Mouse (Mus musculus) stomach, embryonic 14.5 days (tissue): ENCODE data around the gene Gm5426. TPM values are rescaled to one million over a fixed set of nuclear protein-coding genes. Genes with fewer than 3 reads are reported as not detected.

ENCODE experiments used
- ATAC-seq: fragments of 200-750 bp; cut with Nextera tagmentation; 2 replicates; pipeline ENCODE4 v1.8.0; 2017; ENCODE audit warnings: low read depth, moderate TSS enrichment; ENCODE audit not compliant: insufficient number of reproducible peaks, insufficient read depth, low FRiP score
- H3K27ac ChIP-seq: fragments of 300-500 bp; sonication (generic); 2 replicates; pipeline ENCODE4 v1.5.1; 2014; ENCODE audit warnings: mild to moderate bottlenecking, low read length, moderate library complexity, mixed read lengths
- H3K27me3 ChIP-seq: fragments of 300-500 bp; sonication (generic); 2 replicates; pipeline ENCODE4 v1.6.1; 2014; ENCODE audit warnings: low read length, control low read depth, mixed read lengths; ENCODE audit not compliant: control insufficient read depth, insufficient read depth
- H3K36me3 ChIP-seq: fragments of 300-500 bp; sonication (generic); 2 replicates; pipeline ENCODE4 v1.6.1; 2014; ENCODE audit warnings: mild to moderate bottlenecking, control low read depth, low read length, moderate library complexity, mixed read lengths; ENCODE audit not compliant: control insufficient read depth, insufficient read depth
- H3K4me1 ChIP-seq: fragments of 300-500 bp; sonication (generic); 2 replicates; pipeline ENCODE4 v1.6.1; 2014; ENCODE audit warnings: low read length, control low read depth, mixed read lengths; ENCODE audit not compliant: control insufficient read depth, insufficient read depth
- H3K4me2 ChIP-seq: fragments of 300-500 bp; sonication (generic); replicated peaks from 2 replicates; pipeline ENCODE4 v1.6.1; 2014; ENCODE audit warnings: low read depth, low read length, control low read depth
- H3K4me3 ChIP-seq: fragments of 300-500 bp; sonication (generic); 2 replicates; pipeline ENCODE4 v1.5.1; 2014; ENCODE audit warnings: low read depth, low read length, control low read depth
- H3K9ac ChIP-seq: fragments of 300-500 bp; sonication (generic); replicated peaks from 2 replicates; pipeline ENCODE4 v1.6.1; 2014; ENCODE audit warnings: low read depth, mild to moderate bottlenecking, control low read depth, low read length, moderate library complexity, mixed read lengths
- H3K9me3 ChIP-seq: fragments of 300-500 bp; sonication (generic); 2 replicates; pipeline ENCODE4 v1.6.1; 2016; ENCODE audit warnings: low read depth, low read length, control low read depth; ENCODE audit not compliant: control insufficient read depth
- WGBS: fragments of 180-500 bp; shearing (Covaris S2); extraction: QIAGEN DNeasy Blood & Tissue Kit; methylation state at CpG from one replicate; pipeline ENCODE4 v1.1.7; 2014; 5-methylcytosine and 5-hydroxymethylcytosine counted together
- polyA plus RNA-seq: library from polyadenylated mRNA; unstranded; fragments of >200 nt; fragmentation: Nextera tagmentation; extraction: Ambion mirVana; gene quantifications from 2 replicates; pipeline ENCODE4 v1.2.1, GENCODE M21; 2014

The Gm5426 gene
- polyA plus RNA-seq, 1 experiment from 2014 or later: not detected

DNA sequence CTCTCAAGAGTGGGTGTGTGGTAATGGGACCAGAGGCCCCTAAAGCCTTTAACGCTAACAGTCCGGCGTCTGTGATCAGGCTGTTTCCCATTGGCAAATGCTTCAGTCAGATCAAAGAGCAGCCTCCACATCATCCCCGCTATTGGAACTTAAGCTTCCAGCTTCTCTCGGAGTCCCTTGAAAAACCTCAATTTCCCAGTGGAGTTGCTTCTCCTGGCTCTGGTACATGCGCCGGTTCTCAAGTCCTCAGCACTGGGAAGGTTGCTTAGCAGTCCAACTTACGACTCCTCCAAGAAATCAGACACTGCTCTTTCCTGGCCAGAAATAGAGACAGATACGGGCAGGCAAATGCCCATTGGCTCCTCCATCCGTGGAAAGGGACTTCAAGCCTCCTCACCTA is 37.4 kb downstream of the Gm5426 start:
- no peak for ATAC-seq
- WGBS: 83% methylated on average over 10 of the region's 10 CpGs

DNA sequence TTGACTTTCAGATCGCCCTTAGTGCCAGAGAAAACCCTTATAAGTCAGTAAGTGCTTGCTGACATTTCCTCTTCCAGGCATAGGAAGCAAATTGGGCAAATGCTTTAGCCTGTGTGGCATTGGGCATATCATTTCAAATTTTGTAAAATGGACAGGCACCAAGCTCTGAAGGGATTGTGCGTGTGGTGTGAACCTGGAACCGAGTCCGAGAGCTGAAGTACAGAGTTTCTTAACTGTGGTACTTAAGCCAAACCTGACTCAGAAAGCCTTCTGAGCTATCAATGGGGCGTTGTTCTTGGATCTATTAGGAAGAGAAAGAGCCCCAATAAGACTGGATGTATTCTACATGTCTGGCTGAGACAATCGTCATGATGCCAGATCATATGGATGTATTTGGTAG is 40.5 kb downstream of the Gm5426 start:
- ATAC-seq: no peak
- Histone ChIP-seq H3K9ac (no peak overlapping the region), H3K4me2 (no peak overlapping the region), H3K9me3 (no peaks in the 10 kb centered on the region), H3K4me3 (no peak overlapping the region), H3K36me3 (no peaks in the 10 kb centered on the region), H3K4me1 (no peaks in the 10 kb centered on the region), H3K27ac (no peak overlapping the region), H3K27me3 (no peaks in the 10 kb centered on the region)
- 91% methylated on average over 6 of the region's 6 CpGs for WGBS

More for the DNA sequence above, 37.4 kb downstream of the Gm5426 start:
- H3K27me3 ChIP-seq: no peaks in the 10 kb centered on the region
- H3K4me1 ChIP-seq: no peaks in the 10 kb centered on the region
- no peaks in the 10 kb centered on the region for H3K9me3 ChIP-seq
- H3K4me3 ChIP-seq: no peak overlapping the region
- H3K36me3 ChIP-seq: no peaks in the 10 kb centered on the region
- H3K27ac ChIP-seq: no peak overlapping the region
- H3K9ac ChIP-seq: no peak overlapping the region
- no peak overlapping the region for H3K4me2 ChIP-seq

DNA sequence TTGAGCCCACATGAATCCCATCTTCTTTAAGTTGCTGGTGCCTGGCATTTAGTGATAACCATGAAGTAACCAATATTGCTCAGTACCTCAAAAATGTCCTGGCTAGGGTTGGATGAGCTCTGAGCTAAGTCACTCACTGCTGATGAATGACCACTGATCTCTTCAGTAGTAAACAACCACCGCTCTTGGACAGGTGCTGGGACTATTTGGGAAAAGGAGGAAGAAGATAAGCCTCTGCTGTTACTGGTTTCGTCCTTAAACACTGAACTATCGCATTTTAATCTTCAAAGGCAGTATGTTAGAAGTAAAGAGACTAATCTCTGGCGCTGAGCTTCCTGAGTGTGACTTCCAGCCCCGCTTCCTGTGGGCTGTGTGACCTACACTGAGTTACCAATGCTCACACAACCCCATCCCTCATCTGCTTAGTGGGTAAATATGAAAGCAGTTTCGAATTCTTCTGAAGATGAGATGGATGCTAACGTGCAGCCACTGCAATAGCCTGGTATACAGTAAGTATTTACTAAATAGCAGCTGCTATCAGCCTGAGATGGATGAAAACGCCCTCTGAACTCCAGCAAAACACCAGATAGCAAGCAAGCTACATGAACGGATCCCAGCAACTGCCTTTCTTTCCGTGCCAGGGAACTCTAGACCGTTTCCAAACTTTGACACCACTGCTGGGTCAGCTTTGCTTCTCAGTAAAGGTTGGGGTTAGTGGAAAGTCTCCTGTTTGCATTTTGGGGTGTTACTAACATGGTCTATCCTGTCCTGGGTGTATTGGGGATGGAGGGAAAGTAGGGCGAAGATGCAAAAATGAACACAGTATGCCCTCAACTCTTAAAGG is 44.4 kb downstream of the Gm5426 start:
- no peaks in the 10 kb centered on the region for H3K27me3 ChIP-seq
- H3K4me2 ChIP-seq: no peak overlapping the region
- no peaks in the 10 kb centered on the region for H3K36me3 ChIP-seq
- no peak overlapping the region for H3K9ac ChIP-seq
- no peaks in the 10 kb centered on the region for H3K9me3 ChIP-seq
- no peak overlapping the region for H3K27ac ChIP-seq
- 68% methylated on average over 12 of the region's 12 CpGs for WGBS
- no peaks in the 10 kb centered on the region for H3K4me1 ChIP-seq
- no peak for ATAC-seq
- no peak overlapping the region for H3K4me3 ChIP-seq

DNA sequence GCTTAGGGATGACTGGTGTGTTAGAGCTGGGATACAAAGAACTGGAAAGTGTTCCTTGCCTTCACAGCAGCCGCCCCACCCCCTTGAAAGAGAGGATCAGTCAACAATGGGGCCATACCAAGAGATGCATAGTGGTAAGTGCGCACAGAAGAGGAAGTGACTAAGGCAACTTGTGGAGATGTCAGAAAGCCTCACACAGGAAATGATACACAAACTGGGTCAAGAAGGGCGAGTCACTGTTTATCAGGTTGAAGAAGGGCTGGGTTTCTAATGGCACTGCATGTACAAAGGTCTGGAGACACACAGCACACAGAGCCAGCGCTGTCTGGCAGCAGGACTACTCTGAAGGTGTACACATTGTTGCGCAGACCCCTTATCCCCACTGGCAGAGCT is 45.0 kb downstream of the Gm5426 start:
- Histone ChIP-seq H3K4me2 (no peak overlapping the region), H3K4me3 (no peak overlapping the region), H3K4me1 (no peaks in the 10 kb centered on the region), H3K9me3 (no peaks in the 10 kb centered on the region), H3K27me3 (no peaks in the 10 kb centered on the region), H3K36me3 (no peaks in the 10 kb centered on the region), H3K27ac (no peak overlapping the region), H3K9ac (no peak overlapping the region)
- ATAC-seq: no peak
- 73% methylated on average over 5 of the region's 5 CpGs for WGBS

DNA sequence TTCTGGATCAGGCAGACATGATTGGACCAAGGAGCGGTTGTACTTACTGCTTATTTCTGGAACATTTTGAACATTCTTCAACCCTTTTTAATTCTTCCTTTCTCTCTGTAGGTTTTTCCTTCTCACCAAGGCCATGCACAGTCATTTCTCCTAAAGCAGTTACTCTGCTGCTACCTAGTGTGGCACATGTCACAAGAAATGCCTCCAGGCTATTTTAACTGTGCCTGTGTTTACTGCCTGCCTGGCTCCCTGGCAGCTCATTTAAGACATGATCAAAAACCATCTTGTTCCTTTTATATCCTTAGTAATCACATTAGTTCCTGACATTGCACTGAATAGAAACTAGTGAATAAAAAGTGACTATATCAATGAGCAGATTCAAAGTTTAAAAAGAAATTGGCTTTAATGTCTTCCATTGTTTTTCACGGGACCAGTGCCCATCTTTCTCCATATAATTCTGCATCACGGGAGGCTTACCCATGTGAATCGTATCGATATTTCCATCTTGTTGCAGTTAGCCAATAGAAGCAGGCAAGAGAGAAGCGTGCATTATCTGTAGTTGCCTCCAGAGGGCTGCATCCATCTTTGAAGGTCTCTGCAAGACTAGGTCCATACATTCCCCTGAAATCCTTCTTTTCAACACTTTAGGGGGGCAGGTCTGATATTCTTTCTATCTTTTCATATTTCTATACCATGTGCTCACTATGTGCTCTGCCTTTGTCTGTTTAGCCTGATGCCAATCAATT is 45.7 kb downstream of the Gm5426 start:
- H3K4me1 ChIP-seq: no peaks in the 10 kb centered on the region
- ATAC-seq: no peak
- no peaks in the 10 kb centered on the region for H3K36me3 ChIP-seq
- H3K27ac ChIP-seq: no peak overlapping the region
- no peaks in the 10 kb centered on the region for H3K9me3 ChIP-seq
- no peak overlapping the region for H3K4me2 ChIP-seq
- no peak overlapping the region for H3K4me3 ChIP-seq
- no peak overlapping the region for H3K9ac ChIP-seq
- 92% methylated on average over 6 of the region's 6 CpGs for WGBS
- H3K27me3 ChIP-seq: no peaks in the 10 kb centered on the region

DNA sequence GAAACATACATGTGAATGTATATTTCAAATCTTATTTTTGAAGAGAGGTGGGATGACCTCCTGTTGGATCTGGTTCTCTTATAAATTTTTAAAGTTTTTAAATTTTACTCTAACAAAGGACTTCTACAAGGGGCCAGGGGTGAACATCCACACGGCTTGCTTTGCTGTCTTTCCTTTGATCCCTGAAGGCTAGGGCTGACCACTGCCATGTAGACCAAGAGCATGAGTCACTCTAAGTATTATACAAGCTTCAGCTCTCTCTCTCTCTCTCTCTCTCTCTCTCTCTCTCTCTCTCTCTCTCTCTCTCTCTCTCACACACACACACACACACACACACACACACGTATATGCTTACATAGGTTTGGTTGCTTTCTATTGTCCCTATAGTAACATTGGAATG is 48.6 kb downstream of the Gm5426 start:
- H3K9me3 ChIP-seq: no peaks in the 10 kb centered on the region
- H3K9ac ChIP-seq: no peak overlapping the region
- no peaks in the 10 kb centered on the region for H3K36me3 ChIP-seq
- 73% methylated on average over 2 of the region's 2 CpGs for WGBS
- H3K4me1 ChIP-seq: no peaks in the 10 kb centered on the region
- H3K27me3 ChIP-seq: no peaks in the 10 kb centered on the region
- H3K4me2 ChIP-seq: no peak overlapping the region
- H3K27ac ChIP-seq: no peak overlapping the region
- no peak overlapping the region for H3K4me3 ChIP-seq
- no peak for ATAC-seq

DNA sequence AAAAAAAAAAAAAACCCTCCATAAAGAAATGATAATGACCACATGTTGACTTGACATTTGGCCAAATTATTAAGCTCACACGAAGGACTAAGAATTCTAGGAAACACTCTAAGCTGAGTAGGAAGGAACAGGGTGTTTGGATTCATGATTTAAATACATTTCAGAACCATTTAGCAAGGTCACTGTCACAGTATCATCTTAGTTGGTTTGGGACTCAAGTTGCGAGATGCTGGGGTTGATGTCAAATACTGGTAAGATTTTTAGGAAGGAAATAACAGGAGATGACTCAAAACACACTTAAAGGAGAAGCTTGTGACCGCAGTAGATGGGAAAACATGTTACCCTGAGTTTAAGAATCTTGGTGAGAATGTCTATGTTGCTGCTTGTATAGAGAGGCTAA is 49.2 kb downstream of the Gm5426 start:
- Histone ChIP-seq H3K27me3 (no peaks in the 10 kb centered on the region), H3K4me2 (no peak overlapping the region), H3K36me3 (no peaks in the 10 kb centered on the region), H3K27ac (no peak overlapping the region), H3K9ac (no peak overlapping the region), H3K4me3 (no peak overlapping the region), H3K4me1 (no peaks in the 10 kb centered on the region), H3K9me3 (no peaks in the 10 kb centered on the region)
- 82% methylated on average over 3 of the region's 3 CpGs for WGBS
- ATAC-seq: no peak
